Mouse (Mus musculus) left cerebral cortex, postnatal 10 days (tissue): ENCODE results near the gene Tnip3. TPM values are rescaled to one million over a fixed set of nuclear protein-coding genes. Genes with fewer than 3 reads are reported as not detected.

Experiments
- total RNA-seq, 2 experiments: library from RNA; stranded (reverse); gene quantifications; 2 replicates each; pipeline ENCODE4 v1.2.3; 2021

The Tnip3 gene
- total RNA-seq, 2 experiments from 2014 or later = not detected

Other genes with a start within 250 kb of the Tnip3 start
- gene C130060K24Rik, start 144.2 kb upstream of the Tnip3 start, total RNA-seq = under 1 TPM; 0.14 to 0.69 TPM
- gene Ndnf, start 146.3 kb downstream of the Tnip3 start, total RNA-seq = 10 to 100 TPM; 17.9 to 20.3 TPM